Mouse (Mus musculus): ENCODE data around the gene Mon1a. TPM values are rescaled to one million over a fixed set of nuclear protein-coding genes. Genes with fewer than 3 reads are reported as not detected.

Mon1a gene
- polyA plus RNA-seq, 1 experiment from 2014 or later = 11.5 TPM

DNA sequence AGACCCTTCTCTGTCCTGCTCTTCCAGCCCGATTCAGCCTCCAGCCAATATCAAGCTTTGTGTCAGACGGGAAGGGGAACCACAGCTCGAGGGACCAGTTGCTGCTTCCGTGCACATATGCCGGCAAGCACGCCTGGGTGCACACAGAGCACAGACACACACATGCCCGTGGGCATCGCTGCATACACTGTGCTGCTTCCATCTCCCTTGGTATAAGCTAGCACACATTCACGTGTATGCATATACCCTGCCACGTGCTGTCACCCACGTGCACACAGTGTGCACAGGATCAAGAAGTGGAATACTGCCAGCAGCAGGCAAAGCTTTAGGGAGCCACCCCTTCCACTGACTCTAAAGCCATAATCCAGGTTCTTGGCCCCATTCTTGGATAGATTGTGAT, 46.2 kb downstream of the Mon1a start:
- no peak for ATAC-seq (ENCODE audit: low FRiP score, low TSS enrichment)
- Histone ChIP-seq H3K27ac (ENCODE audit: low read depth, low read length) (no peak overlapping the region), H3K9ac (ENCODE audit: low read depth, low read length) (no peak overlapping the region), H3K9me3 (ENCODE audit: control insufficient read depth, low read length) (no peaks in the 10 kb centered on the region), H3K27me3 (ENCODE audit: control insufficient read depth, insufficient read depth, low read length) (peaks cover 19% of the 10 kb centered on the region), H3K36me3 (ENCODE audit: control insufficient read depth, insufficient read depth, low read length) (no peaks in the 10 kb centered on the region), H3K4me2 (replicated peaks; ENCODE audit: low read depth, low read length) (no peak overlapping the region), H3K4me1 (ENCODE audit: control insufficient read depth, insufficient read depth, low read length) (peaks cover 10% of the 10 kb centered on the region; the same call in 1 of the 2 replicates), H3K4me3 (ENCODE audit: low read length) (no peak overlapping the region)
- 81% methylated on average over 11 of the region's 11 CpGs for WGBS

- no peak within 1 kb of the TSS for H3K27ac ChIP-seq (ENCODE audit: low read depth, low read length)
- H3K4me1 ChIP-seq (ENCODE audit: control insufficient read depth, insufficient read depth, low read length) = peaks cover 10% of the 10 kb centered on the region; the same call in 1 of the 2 replicates
- H3K4me3 ChIP-seq (ENCODE audit: low read length) = peak within 1 kb of the TSS; percentile 49
- no peaks in the 10 kb centered on the region for H3K9me3 ChIP-seq (ENCODE audit: control insufficient read depth, low read length)
- H3K9ac ChIP-seq (ENCODE audit: low read depth, low read length) = peak within 1 kb of the TSS; percentile 50
- ATAC-seq (ENCODE audit: low FRiP score, low TSS enrichment) = no peak
- H3K4me2 ChIP-seq (replicated peaks; ENCODE audit: low read depth, low read length) = peak within 1 kb of the TSS; percentile 93
- 9% methylated on average over 3 of the region's 3 CpGs for WGBS
- peaks cover 19% of the 10 kb centered on the region for H3K27me3 ChIP-seq (ENCODE audit: control insufficient read depth, insufficient read depth, low read length)
- H3K36me3 ChIP-seq (ENCODE audit: control insufficient read depth, insufficient read depth, low read length) = no peaks in the 10 kb centered on the region
Measured at GRCm38 (mm10) chr9:107935374-107935773, 47.4 kb downstream of the Mon1a start, which contains the start of gene Camkv. Gene Camkv (plus strand): TSS chr9:107935674.

DNA sequence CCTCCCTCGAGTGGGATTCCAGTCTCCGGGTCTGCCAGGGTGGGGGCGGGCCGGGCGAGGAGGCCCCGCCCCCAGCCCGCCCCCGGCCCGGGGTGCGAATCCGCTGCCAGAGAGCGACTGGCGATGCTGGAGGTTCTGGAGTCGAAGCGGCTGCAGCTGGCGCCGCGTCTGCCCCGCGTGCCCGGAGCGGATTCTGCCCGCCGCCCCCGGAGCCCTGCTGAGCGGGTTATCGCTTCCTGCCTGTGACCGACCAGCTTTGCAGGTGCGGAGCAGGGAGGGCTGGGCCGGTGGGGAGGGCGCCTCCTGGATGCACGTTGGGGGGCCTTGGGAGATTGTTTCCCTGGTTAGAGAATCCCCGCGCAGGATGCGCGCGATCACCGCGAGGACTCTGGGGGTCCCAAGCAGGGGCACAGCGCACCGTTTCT, 47.9 kb downstream of the Mon1a start:
- H3K9ac ChIP-seq (ENCODE audit: low read depth, low read length) = peak overlapping the region; percentile 50
- H3K9me3 ChIP-seq (ENCODE audit: control insufficient read depth, low read length) = no peaks in the 10 kb centered on the region
- ATAC-seq (ENCODE audit: low FRiP score, low TSS enrichment) = peak; percentile 44
- peaks cover 10% of the 10 kb centered on the region; the same call in 1 of the 2 replicates for H3K4me1 ChIP-seq (ENCODE audit: control insufficient read depth, insufficient read depth, low read length)
- H3K27ac ChIP-seq (ENCODE audit: low read depth, low read length) = no peak overlapping the region
- H3K4me2 ChIP-seq (replicated peaks; ENCODE audit: low read depth, low read length) = peak overlapping the region; percentile 93
- under 1% methylated on average over 38 of the region's 41 CpGs for WGBS
- H3K36me3 ChIP-seq (ENCODE audit: control insufficient read depth, insufficient read depth, low read length) = no peaks in the 10 kb centered on the region
- H3K27me3 ChIP-seq (ENCODE audit: control insufficient read depth, insufficient read depth, low read length) = peaks cover 19% of the 10 kb centered on the region
- peak overlapping the region; percentile 49 for H3K4me3 ChIP-seq (ENCODE audit: low read length)

- H3K27ac ChIP-seq (ENCODE audit: low read depth, low read length) = no peak overlapping the region
- peaks cover 19% of the 10 kb centered on the region for H3K27me3 ChIP-seq (ENCODE audit: control insufficient read depth, insufficient read depth, low read length)
- peak; percentile 45; the same call in 1 of the 2 replicates for ATAC-seq (ENCODE audit: low FRiP score, low TSS enrichment)
- peak overlapping the region; percentile 50; the same call in 1 of the 2 replicates for H3K9ac ChIP-seq (ENCODE audit: low read depth, low read length)
- H3K4me3 ChIP-seq (ENCODE audit: low read length) = peak overlapping the region; percentile 49
- H3K4me2 ChIP-seq (replicated peaks; ENCODE audit: low read depth, low read length) = peak overlapping the region; percentile 93
- H3K4me1 ChIP-seq (ENCODE audit: control insufficient read depth, insufficient read depth, low read length) = peaks cover 10% of the 10 kb centered on the region; the same call in 1 of the 2 replicates
- WGBS = 1% methylated on average over 29 of the region's 29 CpGs
- H3K9me3 ChIP-seq (ENCODE audit: control insufficient read depth, low read length) = no peaks in the 10 kb centered on the region
- H3K36me3 ChIP-seq (ENCODE audit: control insufficient read depth, insufficient read depth, low read length) = no peaks in the 10 kb centered on the region
Measured at GRCm38 (mm10) chr9:107936215-107936822, 48.4 kb downstream of the Mon1a start.

- H3K9me3 ChIP-seq (ENCODE audit: control insufficient read depth, low read length) = no peaks in the 10 kb centered on the region
- H3K9ac ChIP-seq (ENCODE audit: low read depth, low read length) = no peak overlapping the region
- H3K4me2 ChIP-seq (replicated peaks; ENCODE audit: low read depth, low read length) = peak overlapping the region; percentile 93
- H3K4me1 ChIP-seq (ENCODE audit: control insufficient read depth, insufficient read depth, low read length) = peaks cover 10% of the 10 kb centered on the region; the same call in 1 of the 2 replicates
- no peak overlapping the region for H3K27ac ChIP-seq (ENCODE audit: low read depth, low read length)
- WGBS = 24% methylated on average over 3 of the region's 3 CpGs
- no peaks in the 10 kb centered on the region for H3K36me3 ChIP-seq (ENCODE audit: control insufficient read depth, insufficient read depth, low read length)
- peaks cover 19% of the 10 kb centered on the region for H3K27me3 ChIP-seq (ENCODE audit: control insufficient read depth, insufficient read depth, low read length)
- ATAC-seq (ENCODE audit: low FRiP score, low TSS enrichment) = no peak
- peak overlapping the region; percentile 49 for H3K4me3 ChIP-seq (ENCODE audit: low read length)
Measured at GRCm38 (mm10) chr9:107936831-107937230, 48.9 kb downstream of the Mon1a start.

- H3K4me3 ChIP-seq (ENCODE audit: low read length) = no peak overlapping the region
- H3K36me3 ChIP-seq (ENCODE audit: control insufficient read depth, insufficient read depth, low read length) = no peaks in the 10 kb centered on the region
- H3K27ac ChIP-seq (ENCODE audit: low read depth, low read length) = no peak overlapping the region
- H3K9ac ChIP-seq (ENCODE audit: low read depth, low read length) = no peak overlapping the region
- 88% methylated on average over 31 of the region's 31 CpGs for WGBS
- H3K4me1 ChIP-seq (ENCODE audit: control insufficient read depth, insufficient read depth, low read length) = peaks cover 10% of the 10 kb centered on the region; the same call in 1 of the 2 replicates
- ATAC-seq (ENCODE audit: low FRiP score, low TSS enrichment) = no peak
- H3K27me3 ChIP-seq (ENCODE audit: control insufficient read depth, insufficient read depth, low read length) = no peaks in the 10 kb centered on the region
- H3K4me2 ChIP-seq (replicated peaks; ENCODE audit: low read depth, low read length) = no peak overlapping the region
- no peaks in the 10 kb centered on the region for H3K9me3 ChIP-seq (ENCODE audit: control insufficient read depth, low read length)
Measured at GRCm38 (mm10) chr9:107947241-107948194, 59.6 kb downstream of the Mon1a start.

- H3K4me2 ChIP-seq (replicated peaks; ENCODE audit: low read depth, low read length) = no peak overlapping the region
- ATAC-seq (ENCODE audit: low FRiP score, low TSS enrichment) = no peak
- H3K27me3 ChIP-seq (ENCODE audit: control insufficient read depth, insufficient read depth, low read length) = no peaks in the 10 kb centered on the region
- H3K36me3 ChIP-seq (ENCODE audit: control insufficient read depth, insufficient read depth, low read length) = no peaks in the 10 kb centered on the region
- H3K27ac ChIP-seq (ENCODE audit: low read depth, low read length) = no peak overlapping the region
- H3K9me3 ChIP-seq (ENCODE audit: control insufficient read depth, low read length) = no peaks in the 10 kb centered on the region
- H3K4me3 ChIP-seq (ENCODE audit: low read length) = no peak overlapping the region
- 84% methylated on average over 13 of the region's 13 CpGs for WGBS
- H3K4me1 ChIP-seq (ENCODE audit: control insufficient read depth, insufficient read depth, low read length) = peaks cover 10% of the 10 kb centered on the region; the same call in 1 of the 2 replicates
- no peak overlapping the region for H3K9ac ChIP-seq (ENCODE audit: low read depth, low read length)
Measured at GRCm38 (mm10) chr9:107949184-107949921, 61.4 kb downstream of the Mon1a start.

DNA sequence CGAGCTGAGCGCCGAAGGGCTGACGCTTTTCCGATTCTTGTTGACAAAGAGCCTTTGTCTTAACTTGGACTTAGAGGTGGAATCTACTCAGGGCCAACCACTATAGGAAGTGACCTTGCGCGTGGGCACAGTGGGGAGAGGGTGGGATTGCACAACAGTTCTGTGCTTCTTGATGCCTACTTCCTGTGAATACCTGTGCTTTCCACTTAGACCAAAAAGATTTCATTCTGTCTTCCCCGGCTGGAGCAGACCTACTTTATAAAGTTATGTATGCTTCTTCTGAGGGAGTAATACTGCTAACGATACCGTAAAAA, 61.9 kb downstream of the Mon1a start, which contains the start of gene Traip:
TSS of gene Traip (plus strand) at position 215 of the 314 bp plus-strand sequence.
- H3K4me1 ChIP-seq (ENCODE audit: control insufficient read depth, insufficient read depth, low read length) = peaks cover 10% of the 10 kb centered on the region; the same call in 1 of the 2 replicates
- ATAC-seq (ENCODE audit: low FRiP score, low TSS enrichment) = no peak
- H3K9me3 ChIP-seq (ENCODE audit: control insufficient read depth, low read length) = no peaks in the 10 kb centered on the region
- WGBS = 92% methylated on average over 10 of the region's 10 CpGs
- H3K4me3 ChIP-seq (ENCODE audit: low read length) = peak within 1 kb of the TSS; percentile 84
- H3K9ac ChIP-seq (ENCODE audit: low read depth, low read length) = peak within 1 kb of the TSS; percentile 69
- H3K4me2 ChIP-seq (replicated peaks; ENCODE audit: low read depth, low read length) = peak within 1 kb of the TSS; percentile 66
- peak within 1 kb of the TSS; percentile 68; the same call in 1 of the 2 replicates for H3K27ac ChIP-seq (ENCODE audit: low read depth, low read length)
- no peaks in the 10 kb centered on the region for H3K36me3 ChIP-seq (ENCODE audit: control insufficient read depth, insufficient read depth, low read length)
- H3K27me3 ChIP-seq (ENCODE audit: control insufficient read depth, insufficient read depth, low read length) = no peaks in the 10 kb centered on the region
